Mouse (Mus musculus): Measurements from ENCODE around the gene Fsd1.

GRCm38 (mm10) chr17:56032831-56033230 lies 46.5 kb downstream of the Fsd1 start:
- TF ChIP-seq CTCF (IDR thresholded peaks at IDR 0.05; ENCODE audit: low read depth) = 0 out of 2 replicates have a peak, but pooled peaks have one; percentile 4
- TF ChIP-seq EP300 (IDR thresholded peaks at IDR 0.05; ENCODE audit: low read depth) = no peak

All from liver, postnatal 0 days (tissue).